Mouse (Mus musculus) MEL (cell line): ENCODE measurements around the gene Thsd4. TPM values are rescaled to one million over a fixed set of nuclear protein-coding genes. Genes with fewer than 3 reads are reported as not detected.

ENCODE experiments used
- DNase-seq: peaks from one replicate; pipeline ENCODE4 v3.0.0; 2011; ENCODE audit warnings: low read depth, low spot score
- H3K27ac ChIP-seq: 2 replicates; pipeline ENCODE4 v1.5.1; 2012; ENCODE audit warnings: low read depth, mild to moderate bottlenecking, control low read depth, low read length, moderate library complexity; ENCODE audit not compliant: control insufficient read depth
- H3K27me3 ChIP-seq, 2 experiments: fragments of 150-350 bp in 1 of 2; sonication (generic) in 1 of 2; 2 replicates each; pipeline ENCODE4 v1.6.1; 2012; ENCODE audit warnings: low read length in 2 of 2, mild to moderate bottlenecking in 2 of 2, improper control_type of control experiment in 1 of 2, moderate library complexity in 1 of 2; ENCODE audit not compliant: insufficient read depth in 2 of 2, control insufficient read depth in 1 of 2
- H3K36me3 ChIP-seq, 2 experiments: 2 replicates each; pipeline ENCODE4 v1.6.1; 2012 to 2014; ENCODE audit warnings: low read length in 2 of 2, improper control_type of control experiment in 1 of 2, inconsistent platforms in 1 of 2, mild to moderate bottlenecking in 1 of 2; ENCODE audit not compliant: insufficient read depth in 2 of 2, control insufficient read depth in 1 of 2
- H3K4me1 ChIP-seq, 2 experiments: fragments of 150-350 bp in 1 of 2; sonication (generic) in 1 of 2; 2 replicates each; pipeline ENCODE4 v1.6.1; 2012; ENCODE audit warnings: low read length in 2 of 2, improper control_type of control experiment in 1 of 2, mild to moderate bottlenecking in 1 of 2; ENCODE audit not compliant: insufficient read depth in 2 of 2, control insufficient read depth in 1 of 2
- H3K4me3 ChIP-seq, 2 experiments: fragments of 150-350 bp in 1 of 2; sonication (generic) in 1 of 2; 2 replicates each; pipeline ENCODE4 v1.5.1; 2012; ENCODE audit warnings: low read depth in 2 of 2, low read length in 2 of 2, mild to moderate bottlenecking in 2 of 2, moderate library complexity in 2 of 2, control low read depth in 1 of 2, improper control_type of control experiment in 1 of 2; ENCODE audit not compliant: control insufficient read depth in 1 of 2, insufficient read depth in 1 of 2
- H3K79me2 ChIP-seq: 2 replicates; pipeline ENCODE4 v1.6.1; 2012; ENCODE audit warnings: mild to moderate bottlenecking, low read length, moderate library complexity; ENCODE audit not compliant: control insufficient read depth, poor library complexity, insufficient read depth
- H3K9ac ChIP-seq: 2 replicates; pipeline ENCODE4 v1.6.1; 2012; ENCODE audit warnings: low read depth, mild to moderate bottlenecking, control low read depth, low read length, moderate library complexity; ENCODE audit not compliant: control insufficient read depth, poor library complexity, severe bottlenecking
- H3K9me3 ChIP-seq: fragments of 150-350 bp; sonication (generic); replicated peaks from 2 replicates; pipeline ENCODE4 v1.6.1; 2012; ENCODE audit warnings: mild to moderate bottlenecking, low read length, improper control_type of control experiment, moderate library complexity; ENCODE audit not compliant: insufficient read depth
- CHD1 ChIP-seq: IDR thresholded peaks from 2 replicates; pipeline ENCODE4 v1.6.1; 2012; ENCODE audit warnings: low read depth, mild to moderate bottlenecking, inconsistent platforms, low read length, improper control_type of control experiment
- CHD2 ChIP-seq: IDR thresholded peaks from 2 replicates; pipeline ENCODE4 v1.6.1; 2011; ENCODE audit warnings: low read length, improper control_type of control experiment
- E2F4 ChIP-seq: IDR thresholded peaks from 2 replicates; pipeline ENCODE4 v1.6.1; 2011; ENCODE audit warnings: low read depth, low read length, improper control_type of control experiment, borderline replicate concordance
- ELF1 ChIP-seq: IDR thresholded peaks from 2 replicates; pipeline ENCODE4 v1.6.1; 2014; ENCODE audit warnings: low read depth, mild to moderate bottlenecking, inconsistent platforms, low read length, improper control_type of control experiment, moderate library complexity
- EP300 ChIP-seq, 2 experiments: IDR thresholded peaks; 2 replicates each; pipeline ENCODE4 v1.6.1; 2011; ENCODE audit warnings: improper control_type of control experiment in 2 of 2, low read length in 2 of 2, low read depth in 1 of 2, mild to moderate bottlenecking in 1 of 2
- ETS1 ChIP-seq: IDR thresholded peaks from 2 replicates; pipeline ENCODE4 v1.6.1; 2012; ENCODE audit warnings: low read depth, mild to moderate bottlenecking, inconsistent platforms, low read length, improper control_type of control experiment, moderate library complexity
- GABPA ChIP-seq: IDR thresholded peaks from 2 replicates; pipeline ENCODE4 v1.6.1; 2012; ENCODE audit warnings: low read depth, mild to moderate bottlenecking, inconsistent platforms, low read length, improper control_type of control experiment, moderate library complexity
- KAT2A ChIP-seq: conservative IDR thresholded peaks from 2 replicates; pipeline ENCODE4 v1.6.1; 2012; ENCODE audit warnings: low read depth, low read length, improper control_type of control experiment, inconsistent platforms
- MAX ChIP-seq: IDR thresholded peaks from 2 replicates; pipeline ENCODE4 v1.6.1; 2011; ENCODE audit warnings: low read length, improper control_type of control experiment
- MEF2A ChIP-seq: IDR thresholded peaks from 2 replicates; pipeline ENCODE4 v1.6.1; 2014; ENCODE audit warnings: low read depth, mild to moderate bottlenecking, inconsistent platforms, low read length, improper control_type of control experiment; ENCODE audit not compliant: poor library complexity, insufficient replicate concordance, severe bottlenecking; ENCODE audit errors: extremely low read depth
- MXI1 ChIP-seq: IDR thresholded peaks from 2 replicates; pipeline ENCODE4 v1.6.1; 2011; ENCODE audit warnings: mild to moderate bottlenecking, low read depth, low read length, improper control_type of control experiment
- MYB ChIP-seq: IDR thresholded peaks from 2 replicates; pipeline ENCODE4 v1.6.1; 2011; ENCODE audit warnings: mild to moderate bottlenecking, low read depth, low read length, improper control_type of control experiment
- NRF1 ChIP-seq: IDR thresholded peaks from 2 replicates; pipeline ENCODE4 v1.6.1; 2014; ENCODE audit warnings: low read depth, mild to moderate bottlenecking, inconsistent platforms, low read length, improper control_type of control experiment, moderate library complexity; ENCODE audit not compliant: poor library complexity, insufficient read depth, severe bottlenecking
- POLR2A ChIP-seq, 2 experiments: IDR thresholded peaks; 2 replicates each; pipeline ENCODE4 v1.6.1; 2011 to 2012; ENCODE audit warnings: low read length in 2 of 2, mild to moderate bottlenecking in 2 of 2, control low read depth in 1 of 2, improper control_type of control experiment in 1 of 2, low read depth in 1 of 2, moderate library complexity in 1 of 2; ENCODE audit not compliant: control insufficient read depth in 1 of 2, insufficient read depth in 1 of 2, poor library complexity in 1 of 2
- POLR2AphosphoS5 ChIP-seq: IDR thresholded peaks from 2 replicates; pipeline ENCODE4 v1.6.1; 2012; ENCODE audit warnings: low read depth, borderline replicate concordance, mild to moderate bottlenecking, inconsistent platforms, low read length, moderate library complexity, mixed read lengths
- RAD21 ChIP-seq: IDR thresholded peaks from 2 replicates; pipeline ENCODE4 v1.6.1; 2011; ENCODE audit warnings: mild to moderate bottlenecking, low read depth, low read length, improper control_type of control experiment
- RCOR1 ChIP-seq: IDR thresholded peaks from 2 replicates; pipeline ENCODE4 v1.6.1; 2012; ENCODE audit warnings: low read depth, mild to moderate bottlenecking, inconsistent platforms, low read length, improper control_type of control experiment
- USF1 ChIP-seq: IDR thresholded peaks from 2 replicates; pipeline ENCODE4 v1.6.1; 2014; ENCODE audit warnings: low read depth, mild to moderate bottlenecking, inconsistent platforms, low read length, improper control_type of control experiment, moderate library complexity
- ZC3H11A ChIP-seq: IDR thresholded peaks from 2 replicates; pipeline ENCODE4 v1.6.1; 2012; ENCODE audit warnings: low read depth, mild to moderate bottlenecking, inconsistent platforms, low read length, improper control_type of control experiment
- ZMIZ1 ChIP-seq: IDR thresholded peaks from 2 replicates; pipeline ENCODE4 v1.6.1; 2012; ENCODE audit warnings: low read depth, mild to moderate bottlenecking, inconsistent platforms, low read length, improper control_type of control experiment, moderate library complexity
- polyA plus RNA-seq, 2 experiments: library from polyadenylated mRNA; stranded (reverse) in 1 of 2; unstranded in 1 of 2; fragments of >175 nt in 1 of 2; fragments of >200 nt in 1 of 2; gene quantifications; 2 replicates each; pipeline versions ENCODE4 v1.2.1 to v1.2.4; 2012; ENCODE audit warnings: low replicate concordance in 2 of 2, low read depth in 1 of 2; ENCODE audit not compliant: insufficient read length in 2 of 2, insufficient read depth in 1 of 2, missing spikeins in 1 of 2
- total RNA-seq: library from RNA; depleted of rRNA; stranded (reverse); fragments of 300-350 nt; gene quantifications from 2 replicates; pipeline ENCODE4 v1.2.3, GENCODE M21; 2012

Gene Thsd4
- total and polyA plus RNA-seq, 3 experiments, result 0.08 TPM; not detected in 1

DNA sequence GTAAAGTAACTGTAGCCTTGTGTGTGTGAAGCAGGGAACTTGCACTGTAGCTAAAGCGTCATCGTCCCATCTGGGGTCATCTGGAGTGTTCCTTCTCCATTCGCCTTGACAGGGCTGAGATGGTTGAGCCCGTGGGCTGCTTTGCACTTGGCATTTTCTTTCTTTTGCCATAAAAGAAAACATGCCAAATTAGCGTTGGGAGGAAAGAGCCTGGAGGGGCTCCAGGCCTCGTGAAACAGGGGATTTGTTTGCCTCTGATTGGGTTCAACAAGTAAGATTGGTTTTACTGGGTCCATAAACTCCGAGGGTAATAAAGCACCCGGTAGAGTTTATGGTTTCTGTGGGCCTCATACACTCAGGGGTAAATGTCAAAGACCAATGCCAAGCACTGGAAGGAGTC lies 519.5 kb downstream of the Thsd4 start:
- Histone ChIP-seq H3K27ac (no peak overlapping the region), H3K4me1 (no peaks in the 10 kb centered on the region), H3K9me3 (no peaks in the 10 kb centered on the region), H3K4me3 (no peak overlapping the region), H3K36me3 (no peaks in the 10 kb centered on the region), H3K9ac (no peak overlapping the region), H3K79me2 (no peaks in the 10 kb centered on the region), H3K27me3 (no peaks in the 10 kb centered on the region; a peak in 1 of 4 replicates)
- no peak for DNase-seq
- TF ChIP-seq MAX, result no peak
- no peak for TF ChIP-seq POLR2AphosphoS5
- TF ChIP-seq ZMIZ1, result no peak
- no peak for TF ChIP-seq EP300 (IDR thresholded peaks at IDR 0.05; ENCODE audit: low read depth in 1 of 2, low read length in 2 of 2)
- no peak for TF ChIP-seq MYB
- no peak for TF ChIP-seq CHD1
- TF ChIP-seq ETS1, result no peak
- TF ChIP-seq ELF1, result no peak
- no peak for TF ChIP-seq MXI1
- TF ChIP-seq CHD2, result no peak
- no peak for TF ChIP-seq POLR2A (IDR thresholded peaks at IDR 0.05; ENCODE audit: control insufficient read depth in 1 of 2, insufficient read depth in 1 of 2, low read depth in 1 of 2, low read length in 2 of 2, poor library complexity in 1 of 2)
- no peak for TF ChIP-seq RCOR1
- TF ChIP-seq NRF1, result no peak
- TF ChIP-seq E2F4, result no peak
- no peak for TF ChIP-seq USF1
- no peak for TF ChIP-seq RAD21
- TF ChIP-seq GABPA, result no peak
- no peak for TF ChIP-seq KAT2A

DNA sequence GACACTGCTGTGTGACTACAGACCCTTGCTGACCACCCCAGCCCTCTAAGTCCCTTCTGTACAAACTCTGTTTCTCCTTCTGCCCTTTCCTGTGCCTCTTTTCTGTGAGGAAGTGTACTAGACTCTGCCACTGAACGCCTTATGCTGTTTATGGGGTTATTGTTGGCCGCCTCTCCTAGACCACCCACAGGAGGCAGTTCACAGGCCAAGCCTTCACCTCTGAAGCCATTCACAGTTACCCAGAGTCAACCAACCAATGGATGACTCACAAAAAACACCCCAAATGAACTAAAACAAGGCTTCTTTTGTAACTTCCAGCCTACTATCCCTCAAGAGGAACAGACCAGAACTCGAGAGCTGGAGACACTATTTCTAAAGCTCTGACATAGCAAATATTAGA lies 520.4 kb downstream of the Thsd4 start:
- DNase-seq, result no peak
- Histone ChIP-seq H3K79me2 (no peaks in the 10 kb centered on the region), H3K4me1 (no peaks in the 10 kb centered on the region), H3K27ac (no peak overlapping the region)
- TF ChIP-seq ZMIZ1 (no peak), MEF2A (no peak), ZC3H11A (no peak)
- TF ChIP-seq, all 39 proteins: peak for 0
- H3K36me3 ChIP-seq, result no peaks in the 10 kb centered on the region
- H3K27me3 ChIP-seq, result no peaks in the 10 kb centered on the region; a peak in 1 of 4 replicates
- H3K9ac ChIP-seq, result no peak overlapping the region
- no peaks in the 10 kb centered on the region for H3K9me3 ChIP-seq
- no peak overlapping the region for H3K4me3 ChIP-seq
